Mouse (Mus musculus): ENCODE measurements around the gene Ppib.

DNA sequence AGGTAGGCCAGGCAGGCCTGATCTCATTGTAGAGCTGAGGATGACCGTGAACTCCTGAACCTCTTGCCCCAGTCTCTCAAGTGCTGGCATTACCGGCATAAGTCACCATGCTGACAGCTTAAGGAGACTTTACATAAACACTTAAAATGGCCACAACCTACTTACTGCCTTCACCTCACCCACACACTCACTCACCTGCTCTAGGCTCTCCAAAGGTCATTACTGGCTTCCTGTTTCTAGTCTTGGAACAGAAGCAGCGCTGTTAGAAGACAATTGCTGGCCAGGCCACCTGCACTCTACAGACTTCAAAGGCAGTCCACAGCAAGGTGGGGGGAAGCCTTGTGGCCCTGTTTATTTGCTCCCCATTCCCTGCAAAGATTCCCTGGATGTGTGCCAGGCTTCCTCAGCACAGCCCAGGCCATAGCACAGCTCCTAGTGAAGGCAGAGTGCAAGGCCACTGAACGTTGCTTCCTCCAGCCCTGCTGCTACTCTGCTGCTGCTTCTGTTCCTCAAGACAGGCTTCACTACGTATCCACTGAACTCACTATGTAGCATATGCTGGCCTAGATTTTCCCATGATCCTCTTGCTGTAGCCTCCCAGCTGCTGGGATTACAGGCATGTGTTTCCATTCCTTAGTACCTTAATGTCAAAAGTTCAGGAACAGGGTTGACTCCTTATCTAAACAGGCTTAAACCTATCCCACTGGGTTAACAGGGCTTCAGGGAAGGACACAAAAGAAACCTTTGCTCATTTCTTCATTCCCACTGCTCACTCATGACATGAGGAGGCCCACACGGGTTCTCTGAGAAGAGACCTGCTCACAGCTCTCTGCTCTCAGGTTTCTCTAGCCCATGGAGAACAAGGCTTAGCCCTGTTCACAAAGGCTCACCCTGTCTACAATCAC lies 31.6 kb downstream of the Ppib start:
- TF ChIP-seq POLR2A (IDR thresholded peaks at IDR 0.05; ENCODE audit: control insufficient read depth, extremely low read depth, insufficient read depth, low read length, poor library complexity) (no peak), CTCF (IDR thresholded peaks at IDR 0.05; ENCODE audit: borderline replicate concordance, control insufficient read depth, extremely low read depth, insufficient read depth, low read length, poor library complexity) (no peak)

Measured in thymus, adult 2 months (tissue).